Mouse (Mus musculus) testis, adult 2 months (tissue): Measurements from ENCODE around the gene Ptpre.

Experiments
- CTCF ChIP-seq: fragments of 200-500 bp; IDR thresholded peaks from 2 replicates; pipeline ENCODE4 v1.5.1; 2012; ENCODE audit warnings: low read depth, mild to moderate bottlenecking, inconsistent platforms, low read length, moderate library complexity; ENCODE audit not compliant: control insufficient read depth, insufficient read depth, insufficient replicate concordance
- POLR2A ChIP-seq: fragments of 200-500 bp; IDR thresholded peaks from 2 replicates; pipeline ENCODE4 v1.6.1; 2012; ENCODE audit warnings: low read depth, mild to moderate bottlenecking, inconsistent platforms, low read length, moderate library complexity; ENCODE audit not compliant: control insufficient read depth

DNA sequence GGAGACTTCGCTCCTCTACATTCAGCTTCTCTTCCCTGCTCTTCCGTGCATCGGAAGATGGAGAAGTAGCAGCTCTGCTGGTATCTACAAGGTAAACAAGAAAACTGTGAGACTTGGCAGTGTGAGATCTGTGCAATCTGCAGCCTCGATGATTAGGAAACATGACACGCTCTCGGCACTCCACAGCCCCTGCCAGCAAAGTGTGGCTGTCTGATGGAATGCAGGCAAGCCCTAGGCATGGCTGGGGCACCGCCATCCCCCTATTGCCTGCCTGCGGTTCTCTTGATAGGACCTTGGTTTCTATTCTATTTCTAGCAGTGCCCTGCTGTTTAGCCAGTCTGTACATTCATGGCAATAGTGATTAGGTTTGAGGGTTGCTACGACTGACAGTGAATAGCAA lies 59.7 kb downstream of the Ptpre start:
- no peak for TF ChIP-seq POLR2A
- TF ChIP-seq CTCF: no peak
